Mouse (Mus musculus): Measurements from ENCODE around the gene Zfp975.
"Not testable (repeated sequence)": the region's sequence is repeated elsewhere in the genome, so short reads cannot be mapped to it uniquely, and the experiment has no call there.

Zfp975 gene

DNA sequence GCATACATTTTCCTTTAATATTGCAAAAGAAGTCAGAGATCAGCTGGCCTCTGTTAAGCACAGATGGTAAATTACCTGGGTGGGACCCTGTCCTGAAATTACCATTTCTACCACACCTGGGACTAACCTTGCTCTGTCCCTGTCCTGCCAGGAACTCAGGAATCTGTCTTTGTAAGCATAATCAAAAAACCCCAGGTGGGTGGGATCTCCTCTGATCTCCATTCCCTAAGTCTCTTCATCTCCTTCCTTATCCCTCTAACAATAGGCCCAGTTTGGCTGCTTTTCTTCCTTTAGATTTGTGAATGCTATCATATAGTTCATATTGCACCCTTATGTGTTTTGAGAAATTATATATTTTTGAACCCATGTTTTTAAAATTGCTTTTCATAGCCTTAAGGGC, 61.5 kb downstream of the Zfp975 start:
- H3K27me3 ChIP-seq (ENCODE audit: insufficient read depth, low read length), result not testable (repeated sequence)
- peak; percentile 18; the same call in 1 of the 2 replicates for TF ChIP-seq NANOG (IDR thresholded peaks at IDR 0.05; ENCODE audit: borderline replicate concordance, low read length)

More for the DNA sequence above, 61.5 kb downstream of the Zfp975 start:
- H3K4me1 ChIP-seq (replicated peaks; ENCODE audit: low read depth, low read length), result peaks cover 39% of the 10 kb centered on the region
- not testable (repeated sequence) for H3K4me3 ChIP-seq (replicated peaks; ENCODE audit: low read length); H3K9me3 ChIP-seq (ENCODE audit: low read length); H3K36me3 ChIP-seq (ENCODE audit: insufficient read depth, low read length)
